Mouse (Mus musculus) kidney, postnatal 10 days (tissue): Measurements from ENCODE around the gene Gbp3.
"Not testable (repeated sequence)": the region's sequence is repeated elsewhere in the genome, so short reads cannot be mapped to it uniquely, and the experiment has no call there.

Experiments used
- DNase-seq: peaks from one replicate; pipeline ENCODE4 v3.0.0; 2021; ENCODE audit warnings: mixed read lengths

The Gbp3 gene

GRCm38 (mm10) chr3:142559632-142560228, at the start of gene Gbp3:
Gene Gbp3, plus strand, starts transcription at chr3:142560026.
- DNase-seq = peak; percentile 30

GRCm38 (mm10) chr3:142528116-142528515, 31.7 kb upstream of the Gbp3 start:
- DNase-seq = no peak

GRCm38 (mm10) chr3:142529597-142529996, 30.2 kb upstream of the Gbp3 start:
- no peak for DNase-seq

GRCm38 (mm10) chr3:142530087-142530953, 29.5 kb upstream of the Gbp3 start, which contains the start of gene Gbp7:
Gene Gbp7, plus strand, starts transcription at chr3:142530342.
- peak; percentile 51 for DNase-seq

- no peak for DNase-seq
Observed at GRCm38 (mm10) chr3:142531595-142531994, 28.2 kb upstream of the Gbp3 start.

GRCm38 (mm10) chr3:142533185-142533584, 26.6 kb upstream of the Gbp3 start:
- no peak for DNase-seq

- no peak for DNase-seq
Observed at GRCm38 (mm10) chr3:142535667-142536066, 24.2 kb upstream of the Gbp3 start.

GRCm38 (mm10) chr3:142541391-142541790, 18.4 kb upstream of the Gbp3 start:
- no peak for DNase-seq

GRCm38 (mm10) chr3:142542776-142543175, 17.1 kb upstream of the Gbp3 start:
- not testable (repeated sequence) for DNase-seq

- DNase-seq = no peak
Observed at GRCm38 (mm10) chr3:142546690-142547089, 13.1 kb upstream of the Gbp3 start.

GRCm38 (mm10) chr3:142550052-142550676, 9.7 kb upstream of the Gbp3 start:
- DNase-seq = no peak

- no peak for DNase-seq
Observed at GRCm38 (mm10) chr3:142554601-142555000, 5.2 kb upstream of the Gbp3 start.

GRCm38 (mm10) chr3:142555623-142556022, 4.2 kb upstream of the Gbp3 start:
- DNase-seq = peak; percentile 11

GRCm38 (mm10) chr3:142560296-142560948, 596 bp downstream of the Gbp3 start:
- peak; percentile 93 for DNase-seq

GRCm38 (mm10) chr3:142561045-142561646, 1.3 kb downstream of the Gbp3 start:
- no peak for DNase-seq

- DNase-seq = no peak
Observed at GRCm38 (mm10) chr3:142561666-142562065, 1.8 kb downstream of the Gbp3 start.

GRCm38 (mm10) chr3:142567490-142567889, 7.7 kb downstream of the Gbp3 start:
- not testable (repeated sequence) for DNase-seq

- no peak for DNase-seq
Observed at GRCm38 (mm10) chr3:142570738-142571137, 10.9 kb downstream of the Gbp3 start.

- no peak for DNase-seq
Observed at GRCm38 (mm10) chr3:142577108-142577507, 17.3 kb downstream of the Gbp3 start.

GRCm38 (mm10) chr3:142578342-142578741, 18.5 kb downstream of the Gbp3 start:
- no peak for DNase-seq

- DNase-seq = no peak
Observed at GRCm38 (mm10) chr3:142583067-142583466, 23.2 kb downstream of the Gbp3 start.

- DNase-seq = no peak
Observed at GRCm38 (mm10) chr3:142587386-142587785, 27.6 kb downstream of the Gbp3 start.

- no peak for DNase-seq
Observed at GRCm38 (mm10) chr3:142588888-142589287, 29.1 kb downstream of the Gbp3 start.
